Mouse (Mus musculus): ENCODE measurements at regions not wholly inside any gene's neighbourhood (a gene's known extent, or its start where the extent isn't known, plus 50 kb on each side); places are given as distances from the start of the nearest gene placed in this dataset.

GRCm38 (mm10) chr2:10718366-10718765 is 348.1 kb downstream of the Sfmbt2 start:
- no peak for TF ChIP-seq CTCF (IDR thresholded peaks at IDR 0.05; ENCODE audit: control insufficient read depth, insufficient read depth, insufficient read length)
- TF ChIP-seq MYOD1 (IDR thresholded peaks at IDR 0.05; ENCODE audit: control insufficient read depth, insufficient read length, low read depth), result no peak
- TF ChIP-seq USF1 (IDR thresholded peaks at IDR 0.05; ENCODE audit: low read depth), result no peak
- no peak for TF ChIP-seq MYOG (IDR thresholded peaks at IDR 0.05; ENCODE audit: control insufficient read depth, extremely low read depth, insufficient read length)

All from C2C12 (cell line).